Comparison of ENCODE assay signal across 34 mouse cellular contexts in the genomic region with DNA sequence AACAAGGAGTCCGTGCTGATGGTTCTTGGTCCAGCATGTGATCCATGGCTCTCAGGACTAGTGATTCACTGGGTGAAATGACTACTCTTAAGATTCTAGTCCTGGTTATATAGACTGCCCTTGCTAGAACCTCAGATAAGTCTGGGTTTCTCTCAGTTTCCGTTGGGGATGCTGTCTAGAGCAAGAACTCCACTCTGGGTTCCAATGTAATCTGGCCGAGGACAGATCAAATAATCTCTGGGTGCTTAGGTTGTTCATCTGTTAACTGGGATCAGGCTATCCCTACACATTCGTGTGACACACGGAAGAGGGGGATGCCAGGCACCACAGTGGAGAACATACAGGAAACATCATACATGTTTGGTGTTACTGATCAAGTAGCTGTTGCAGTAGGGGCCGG. TPM values are rescaled to one million over a fixed set of nuclear protein-coding genes. Genes with fewer than 3 reads are reported as not detected.
"Had no signal": no experiment of that assay in that cellular context is flagged by ENCODE, and none has a peak within 500 bp of the region (broad histone marks: within the 10 kb centered on the region; RNA-seq: fewer than 3 reads in every experiment).

No protein-coding gene starts in this region.

- DNase-seq: forebrain, postnatal 0 days; gastrocnemius, postnatal 14 days; gastrocnemius, postnatal 36 days; heart, postnatal 14 days; heart, postnatal 36 days; kidney, adult 11 months; kidney, adult 2 months; kidney, adult 9 months; kidney, postnatal 14 days; kidney, postnatal 36 days; layer of hippocampus, adult 9-11 months; layer of hippocampus, postnatal 36 days; liver had no signal

- H3K4me3 ChIP-seq: heart, embryonic 13.5 days; heart, embryonic 15.5 days; hindbrain, embryonic 12.5 days; hindbrain, embryonic 15.5 days; kidney, embryonic 15.5 days; limb, embryonic 10.5 days; limb, embryonic 12.5 days had no signal

- H3K36me3 ChIP-seq: heart, embryonic 13.5 days; heart, embryonic 15.5 days; hindbrain, embryonic 12.5 days; hindbrain, embryonic 15.5 days; kidney, embryonic 15.5 days; limb, embryonic 10.5 days; limb, embryonic 12.5 days had no signal

- ATAC-seq: forebrain, postnatal 0 days; hindbrain, postnatal 0 days; intestine, embryonic 16.5 days had no signal

- H3K4me2 ChIP-seq: heart, embryonic 13.5 days; heart, embryonic 15.5 days; hindbrain, embryonic 15.5 days; limb, embryonic 12.5 days had no signal

- H3K27ac ChIP-seq: heart, embryonic 13.5 days; heart, embryonic 15.5 days; hindbrain, embryonic 12.5 days; hindbrain, embryonic 15.5 days; hindbrain, postnatal 0 days; kidney, embryonic 15.5 days; kidney, postnatal 0 days; limb, embryonic 10.5 days; limb, embryonic 12.5 days had no signal

- H3K9me3 ChIP-seq: heart, embryonic 13.5 days; heart, embryonic 15.5 days; hindbrain, embryonic 12.5 days; hindbrain, embryonic 15.5 days; kidney, embryonic 15.5 days; limb, embryonic 10.5 days; limb, embryonic 12.5 days had no signal

- H3K9ac ChIP-seq: forebrain, postnatal 0 days; heart, embryonic 13.5 days; heart, embryonic 15.5 days; hindbrain, embryonic 12.5 days; hindbrain, embryonic 15.5 days; kidney, embryonic 15.5 days; limb, embryonic 12.5 days had no signal

RNA-seq across cellular contexts. Expression of a gene that starts 9.5 kb away (rescaled TPM):
- total RNA-seq: forebrain, postnatal 0 days; gastrocnemius, adult 18-20 months; gastrocnemius, adult 8-10 months; gastrocnemius, postnatal 14 days; gastrocnemius, postnatal 36 days; heart, adult 8-10 months; heart, postnatal 14 days; heart, postnatal 36 days; hematopoietic stem cell, adult 5-6 weeks; layer of hippocampus, adult 18-20 months; layer of hippocampus, adult 8-10 months; layer of hippocampus, postnatal 14 days; layer of hippocampus, postnatal 36 days; left cerebral cortex, adult 18-20 months; left cerebral cortex, adult 8-10 months; left cerebral cortex, postnatal 10 days; left cerebral cortex, postnatal 36 days had no signal
- polyA plus RNA-seq: hindbrain, embryonic 12.5 days had no signal
